In genomic region chr6:34334673-34335072, GRCm38 (mm10) we compare ENCODE assay signal across 23 mouse cellular contexts. TPM values are rescaled to one million over a fixed set of nuclear protein-coding genes. Genes with fewer than 3 reads are reported as not detected.
A peak's percentile ranks its signal among the peaks of the same experiment; 100 is the strongest.
DNase-seq lines count a peak whose midpoint lies in the region; ATAC-seq lines count a peak whose summit lies in the region.
"Had no signal": no experiment of that assay in that cellular context is flagged by ENCODE, and none has a peak within 500 bp of the region (broad histone marks: within the 10 kb centered on the region; RNA-seq: fewer than 3 reads in every experiment).

No protein-coding gene starts in this region.

- DNase-seq in heart, embryonic 10.5 days (ENCODE audit: low spot score) = peak; percentile 52
- no peak for DNase-seq in heart, postnatal 25 days (ENCODE audit: low spot score)
- peak; percentile 67 to 77 for DNase-seq in lung, adult 18-20 months
- DNase-seq in lung, postnatal 25 days (ENCODE audit: low spot score) = peak; percentile 51
- DNase-seq in embryo, embryonic 10.5 days (ENCODE audit: low spot score) = no peak
- no peak for DNase-seq in gastrocnemius, postnatal 25 days
- no peak for DNase-seq in adrenal gland, postnatal 14 days
- DNase-seq: adrenal gland, adult 2 months; adrenal gland, postnatal 36 days; cerebellum, adult 11-12 months; cerebellum, adult 9-10 months; cerebellum, postnatal 25 days; gastrocnemius, adult 2 months; gastrocnemius, postnatal 36 days; heart, adult 18-20 months; heart, postnatal 36 days had no signal

- no peaks in the 10 kb centered on the region for H3K4me1 ChIP-seq in heart, embryonic 10.5 days
- H3K4me1 ChIP-seq in lung, embryonic 16.5 days (replicated peaks; ENCODE audit: control insufficient read depth, insufficient read depth, low read length) = no peaks in the 10 kb centered on the region
- H3K4me1 ChIP-seq: embryonic facial prominence, embryonic 13.5 days; forebrain, embryonic 13.5 days; hindbrain, embryonic 15.5 days had no signal

- intact Hi-C loops in heart, postnatal 25 days (cut with DNase I) = no loop called here

- peak; percentile 51; the same call in 1 of the 2 replicates for ATAC-seq in lung, embryonic 16.5 days (ENCODE audit: low read depth)
- ATAC-seq: forebrain, embryonic 13.5 days had no signal

- H3K27ac ChIP-seq in heart, embryonic 10.5 days = no peak overlapping the region
- H3K27ac ChIP-seq in lung, embryonic 16.5 days (ENCODE audit: low read length) = no peak overlapping the region
- H3K27ac ChIP-seq: embryonic facial prominence, embryonic 13.5 days; forebrain, embryonic 13.5 days; gastrocnemius, adult 2 months; heart, embryonic 15.5 days; hindbrain, embryonic 15.5 days had no signal

- no peaks in the 10 kb centered on the region for H3K27me3 ChIP-seq in heart, embryonic 10.5 days (ENCODE audit: insufficient read depth, poor library complexity, severe bottlenecking)
- no peaks in the 10 kb centered on the region for H3K27me3 ChIP-seq in lung, embryonic 16.5 days (ENCODE audit: control insufficient read depth, insufficient read depth, low read depth, low read length)
- H3K27me3 ChIP-seq: CH12.LX; embryonic facial prominence, embryonic 13.5 days; forebrain, embryonic 13.5 days; heart, embryonic 15.5 days; hindbrain, embryonic 15.5 days had no signal

- 90% methylated on average over 5 of the region's 5 CpGs for WGBS in heart, embryonic 10.5 days
- 57% methylated on average over 5 of the region's 5 CpGs for WGBS in lung, embryonic 16.5 days

- H3K9me3 ChIP-seq in heart, embryonic 10.5 days = no peaks in the 10 kb centered on the region
- no peaks in the 10 kb centered on the region for H3K9me3 ChIP-seq in lung, embryonic 16.5 days (ENCODE audit: control insufficient read depth, low read length)
- H3K9me3 ChIP-seq: embryonic facial prominence, embryonic 13.5 days; forebrain, embryonic 13.5 days; heart, embryonic 15.5 days; hindbrain, embryonic 15.5 days had no signal

- no peaks in the 10 kb centered on the region for H3K36me3 ChIP-seq in heart, embryonic 10.5 days
- H3K36me3 ChIP-seq in lung, embryonic 16.5 days (ENCODE audit: control insufficient read depth, insufficient read depth, low read length) = no peaks in the 10 kb centered on the region
- H3K36me3 ChIP-seq: embryonic facial prominence, embryonic 13.5 days; heart, embryonic 15.5 days; hindbrain, embryonic 15.5 days had no signal

- no peak overlapping the region for H3K4me2 ChIP-seq in lung, embryonic 16.5 days (ENCODE audit: low read depth, low read length)
- H3K4me2 ChIP-seq: embryonic facial prominence, embryonic 13.5 days; forebrain, embryonic 13.5 days; heart, embryonic 11.5 days; heart, embryonic 15.5 days; hindbrain, embryonic 15.5 days had no signal

- no peak overlapping the region for H3K4me3 ChIP-seq in heart, embryonic 10.5 days
- H3K4me3 ChIP-seq in lung, embryonic 16.5 days (ENCODE audit: low read length) = no peak overlapping the region
- H3K4me3 ChIP-seq: embryonic facial prominence, embryonic 13.5 days; forebrain, embryonic 13.5 days; gastrocnemius, adult 2 months; heart, embryonic 15.5 days; hindbrain, embryonic 15.5 days had no signal

- H3K9ac ChIP-seq in lung, embryonic 16.5 days (ENCODE audit: low read length) = no peak overlapping the region
- H3K9ac ChIP-seq: embryonic facial prominence, embryonic 13.5 days; forebrain, embryonic 13.5 days; heart, embryonic 15.5 days; hindbrain, embryonic 15.5 days had no signal

RNA-seq across cellular contexts. Expression of gene Akr1b3, which starts 17.4 kb away (rescaled TPM):
- 232 and 247 TPM in 2 replicates for polyA plus RNA-seq in heart, embryonic 10.5 days (2016; fragmentation: Nextera tagmentation; extraction: Ambion mirVana)
- 100 to 1,000 TPM; 255 to 264 TPM for total RNA-seq in heart, postnatal 25 days (2021)
- 120 and 122 TPM in 2 replicates for polyA plus RNA-seq in lung, embryonic 16.5 days (2015; fragmentation: Nextera tagmentation; extraction: Ambion mirVana)
- 100 to 1,000 TPM; 161 to 169 TPM for total RNA-seq in gastrocnemius, postnatal 25 days (2021)
- total RNA-seq in adrenal gland, postnatal 14 days (2021) = 151 and 180 TPM in 2 replicates

RNA-seq across cellular contexts. Expression of gene Akr1b8, which starts 19.2 kb away (rescaled TPM):
- 21.1 and 23.1 TPM in 2 replicates for polyA plus RNA-seq in heart, embryonic 10.5 days (2016; fragmentation: Nextera tagmentation; extraction: Ambion mirVana)
- total RNA-seq in heart, postnatal 25 days (2021) = 1 to 10 TPM; 3.7 to 3.9 TPM
- polyA plus RNA-seq in lung, embryonic 16.5 days (2015; fragmentation: Nextera tagmentation; extraction: Ambion mirVana) = 7.5 and 8.2 TPM in 2 replicates
- 1 to 10 TPM; 1.6 to 3.7 TPM for total RNA-seq in gastrocnemius, postnatal 25 days (2021)
- 153 and 188 TPM in 2 replicates for total RNA-seq in adrenal gland, postnatal 14 days (2021)

RNA-seq across cellular contexts. Expression of gene Akr1b10, which starts 49.3 kb away (rescaled TPM):
- polyA plus RNA-seq in heart, embryonic 10.5 days (2016; fragmentation: Nextera tagmentation; extraction: Ambion mirVana) = 44.8 and 61.8 TPM in 2 replicates
- 10 to 100 TPM; 67.4 to 68.0 TPM for total RNA-seq in heart, postnatal 25 days (2021)
- polyA plus RNA-seq in lung, embryonic 16.5 days (2015; fragmentation: Nextera tagmentation; extraction: Ambion mirVana) = 25.3 and 28.2 TPM in 2 replicates
- 10 to 100 TPM; 47.3 to 53.4 TPM for total RNA-seq in gastrocnemius, postnatal 25 days (2021)
- 105 and 111 TPM in 2 replicates for total RNA-seq in adrenal gland, postnatal 14 days (2021)

Comparison
In these comparisons a context has a peak if more than half of its experiments do, and no peak if none do; other contexts are left out.
1. DNase-seq: peak in heart, embryonic 10.5 days (single experiment), lung, adult 18-20 months (2 of 2) and lung, postnatal 25 days (single experiment); none in heart, postnatal 25 days (single experiment), embryo, embryonic 10.5 days (single experiment), gastrocnemius, postnatal 25 days (single experiment) and adrenal gland, postnatal 14 days (single experiment).
2. RNA of gene Akr1b8, which starts 19.2 kb away (total RNA-seq): 153 to 188 TPM in adrenal gland, postnatal 14 days; 3.7 to 3.9 TPM in heart, postnatal 25 days and 1.6 to 3.7 TPM in gastrocnemius, postnatal 25 days; every median in the first group is over 10 times any median in the second.